Mouse (Mus musculus): ENCODE data around the gene Kcnk7.
A peak's percentile ranks its signal among the peaks of the same experiment; 100 is the strongest.

Gene Kcnk7

GRCm38 (mm10) chr19:5724549-5724941 lies 20.4 kb downstream of the Kcnk7 start:
- peak; percentile 81 to 87 for DNase-seq (ENCODE audit: low spot score in 2 of 2)

DNA sequence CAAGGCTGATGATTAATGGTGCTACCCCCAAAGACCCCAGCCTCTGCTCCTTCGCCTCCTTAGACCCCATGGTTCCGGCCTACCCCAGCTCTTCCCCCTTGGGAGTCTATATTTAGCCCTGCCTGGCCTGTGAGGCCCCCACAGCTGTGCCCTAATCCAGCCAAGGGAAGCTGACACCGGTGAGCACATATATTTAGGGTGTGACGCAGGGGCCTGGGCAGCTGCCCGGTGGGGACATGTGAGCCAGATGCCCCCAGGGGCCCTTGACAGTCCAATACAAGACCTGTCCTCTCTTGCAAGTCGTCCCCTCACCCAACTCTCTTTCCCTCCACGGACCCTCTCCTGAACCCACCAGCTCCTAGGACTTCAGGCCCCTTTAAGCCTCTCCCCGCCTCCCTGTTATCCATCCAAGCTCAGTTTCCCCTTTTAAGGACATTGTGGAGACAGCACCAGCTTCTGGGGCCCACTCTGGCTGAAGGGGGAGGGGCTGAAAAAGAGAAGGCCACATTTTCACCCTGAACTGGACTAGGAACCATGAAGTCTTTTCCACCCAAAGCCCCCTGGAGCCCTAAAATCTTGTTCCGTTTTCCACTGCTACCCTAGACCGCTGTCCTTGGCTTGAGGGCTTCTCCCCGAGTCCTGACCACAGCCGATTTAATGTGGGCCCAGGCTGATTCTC lies 21.0 kb downstream of the Kcnk7 start:
- peak in 1 of 2 experiments; percentile 40 for DNase-seq (ENCODE audit: low spot score in 2 of 2)

DNA sequence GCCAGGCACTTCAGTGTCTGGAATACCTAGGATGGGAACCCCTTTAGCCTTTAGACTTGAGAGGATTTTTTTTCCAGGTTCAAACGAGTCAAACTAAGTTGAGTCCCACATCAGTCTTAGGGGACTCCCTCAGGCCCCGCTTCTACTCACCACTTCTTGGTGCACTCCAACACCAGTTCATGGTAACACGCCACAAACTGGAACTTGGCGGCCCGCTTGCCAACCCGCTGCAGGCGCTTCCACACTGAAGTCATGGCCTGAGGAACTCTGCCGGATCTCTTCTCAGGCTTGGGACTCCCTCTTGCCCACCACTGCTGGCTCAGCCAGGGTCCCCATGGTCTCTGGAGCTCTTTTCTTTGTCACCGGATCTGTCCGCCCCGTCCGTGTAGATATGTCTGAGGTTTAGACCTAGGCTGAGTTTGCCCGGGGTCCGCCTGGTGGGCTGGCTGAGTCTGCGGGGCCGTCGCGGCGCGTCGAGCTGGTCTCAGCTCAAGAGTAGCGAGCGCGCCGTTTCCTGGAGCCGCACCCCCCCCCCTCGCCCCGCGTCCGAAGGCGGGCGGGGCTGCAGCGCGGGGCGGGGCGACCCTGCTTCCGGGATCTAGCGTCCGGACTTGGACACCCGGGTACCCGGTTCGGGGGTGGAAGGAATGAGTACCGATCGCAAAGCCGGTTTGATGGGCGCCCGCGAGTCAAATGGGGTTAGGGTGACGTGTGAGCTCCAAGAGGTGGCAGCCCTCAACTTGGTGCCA lies 21.8 kb downstream of the Kcnk7 start, which contains the start of gene Ehbp1l1:
Ehbp1l1 (minus strand) TSS at position 551 of the 749 bp plus-strand sequence.
- DNase-seq (ENCODE audit: low spot score in 2 of 2), result peak; percentile 79

DNA sequence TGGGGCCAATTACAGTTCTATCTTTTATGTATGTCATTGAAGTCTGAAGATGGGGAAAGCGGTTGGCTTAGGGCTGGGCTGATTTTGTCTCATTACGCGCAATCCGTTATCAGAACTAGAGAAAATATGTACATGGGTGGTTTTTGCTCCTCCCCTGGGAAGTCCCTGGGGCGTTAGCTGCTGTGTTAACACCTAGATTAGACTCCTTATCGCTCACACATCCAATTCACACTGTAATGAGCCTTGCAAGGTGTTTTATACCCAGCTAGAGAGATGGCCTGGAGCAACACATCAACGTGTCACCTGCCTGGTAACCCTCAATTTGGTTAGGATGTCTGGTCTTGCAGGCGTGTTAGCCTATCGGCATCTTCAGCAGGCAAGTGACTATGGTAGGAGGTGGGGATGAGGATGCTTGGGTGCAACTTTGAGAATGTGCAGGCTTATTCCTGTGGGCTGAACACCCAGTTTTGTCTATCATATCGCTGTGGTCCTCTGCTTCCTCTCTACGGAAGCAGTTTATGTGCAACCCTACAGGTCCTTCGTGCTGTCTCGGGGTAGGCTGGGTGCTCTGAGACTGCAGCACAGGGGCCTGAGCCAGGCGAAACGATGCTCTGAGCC lies 22.9 kb downstream of the Kcnk7 start:
- peak; percentile 62 to 79 for DNase-seq (ENCODE audit: low spot score in 2 of 2)

DNA sequence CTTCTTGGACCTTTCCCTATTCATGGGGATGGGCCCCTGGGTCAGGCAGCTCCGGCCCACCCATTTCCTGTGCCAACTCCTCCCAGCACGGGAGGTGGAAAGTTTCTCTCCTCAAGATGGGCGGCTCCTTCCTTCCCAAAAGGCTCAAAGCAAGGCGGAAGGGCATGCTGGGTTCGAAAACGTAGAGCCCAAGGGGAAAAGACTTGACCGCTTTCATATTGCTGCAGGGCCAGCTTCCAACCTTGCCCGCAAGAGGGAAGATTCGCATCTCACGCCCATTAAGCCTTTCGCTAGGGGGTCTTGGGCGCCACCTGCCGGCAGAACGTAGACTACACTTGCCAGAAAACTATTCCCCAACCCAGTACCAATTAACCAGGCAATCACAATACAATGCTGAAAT lies 23.5 kb downstream of the Kcnk7 start:
- peak; percentile 81 to 88 for DNase-seq (ENCODE audit: low spot score in 2 of 2)

DNA sequence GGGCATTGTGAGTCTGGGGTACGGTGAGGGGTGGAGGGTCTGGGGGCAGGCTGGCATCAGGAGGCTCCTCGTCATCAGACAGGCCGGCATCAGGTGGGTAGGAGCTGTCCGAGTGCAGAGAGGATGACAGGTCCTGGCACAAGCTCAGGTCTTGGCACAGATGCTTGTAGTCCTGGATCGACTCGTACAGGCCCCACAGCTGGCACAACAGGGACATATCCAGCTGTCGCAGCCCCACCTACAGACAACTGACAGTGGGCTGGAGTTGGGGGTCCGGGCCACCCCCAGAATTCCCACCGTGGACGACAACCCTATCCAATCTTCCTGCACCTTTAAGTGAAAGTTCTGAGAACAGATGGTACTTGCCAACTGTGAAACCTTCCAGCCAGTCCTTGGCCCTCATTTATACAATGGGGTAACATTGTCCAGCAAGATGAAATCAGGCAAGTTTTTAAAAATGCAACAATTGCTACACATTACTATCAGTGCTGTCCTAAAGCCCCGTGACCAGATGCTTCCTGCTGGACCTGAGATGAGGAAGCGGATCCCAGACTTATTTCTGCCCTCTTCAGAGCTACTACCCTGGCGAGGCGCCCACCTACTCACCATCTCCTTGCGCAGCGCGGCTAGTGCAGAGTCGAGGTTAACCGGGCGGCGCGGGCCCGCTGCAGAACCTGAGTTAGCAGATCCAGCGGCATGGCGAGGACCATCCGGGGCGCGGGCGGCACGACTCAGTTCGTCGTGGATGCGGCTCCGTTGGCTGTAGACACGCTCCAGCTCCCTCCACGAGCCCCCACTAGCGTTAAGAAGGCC lies 24.7 kb downstream of the Kcnk7 start:
- peak in 1 of 2 experiments; percentile 20 for DNase-seq (ENCODE audit: low spot score in 2 of 2)

GRCm38 (mm10) chr19:5729444-5729815 lies 25.3 kb downstream of the Kcnk7 start, which contains the start of gene Fam89b:
Gene Fam89b (minus strand): TSS chr19:5729653.
- DNase-seq (ENCODE audit: low spot score in 2 of 2), result peak; percentile 88 to 92

GRCm38 (mm10) chr19:5730314-5731186 lies 26.4 kb downstream of the Kcnk7 start:
- peak in 1 of 2 experiments; percentile 21 for DNase-seq (ENCODE audit: low spot score in 2 of 2)

- DNase-seq (ENCODE audit: low spot score in 2 of 2), result peak; percentile 90 to 93
These were observed 27.3 kb downstream of the Kcnk7 start for GRCm38 (mm10) chr19:5731264-5731978.

DNA sequence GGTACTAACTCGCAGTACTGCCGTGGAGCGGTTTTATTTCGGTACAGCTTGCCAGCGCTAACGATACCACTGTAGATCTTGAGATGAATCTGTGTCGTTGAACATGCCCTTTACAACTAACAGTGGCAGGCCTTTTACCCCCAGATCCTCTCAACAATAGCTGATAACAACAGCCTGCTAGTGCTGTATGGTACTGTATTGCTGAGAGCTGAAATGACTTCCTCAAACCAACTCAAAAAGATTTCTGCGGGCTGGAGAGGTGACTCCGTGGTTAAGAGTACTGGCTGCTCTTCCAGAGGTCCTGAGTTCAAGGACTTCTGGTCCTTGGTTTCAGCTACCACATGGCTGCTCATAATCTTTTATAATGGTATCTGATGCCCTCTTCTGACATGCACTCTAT lies 30.2 kb downstream of the Kcnk7 start:
- DNase-seq (ENCODE audit: low spot score in 2 of 2), result no peak

DNA sequence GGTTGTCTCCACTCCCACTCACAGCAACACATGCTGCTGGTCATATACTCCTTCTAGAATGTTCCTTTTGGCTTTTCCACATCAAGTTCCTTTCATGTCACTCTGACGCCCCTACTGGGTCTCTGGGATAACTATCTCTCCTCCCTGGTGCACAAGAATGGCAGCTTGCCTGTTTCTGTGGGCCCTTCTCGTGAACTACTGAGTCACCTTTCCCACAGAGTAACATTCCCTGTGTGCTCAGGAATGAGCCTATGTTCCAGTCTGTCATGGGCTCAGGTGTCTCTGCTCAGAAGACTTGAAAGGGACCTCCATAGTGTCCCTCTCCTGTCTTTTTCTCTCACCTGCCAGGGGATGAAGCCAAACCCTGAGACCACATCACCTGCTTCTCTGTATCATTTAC lies 35.3 kb downstream of the Kcnk7 start:
- no peak for DNase-seq (ENCODE audit: low spot score in 2 of 2)

DNA sequence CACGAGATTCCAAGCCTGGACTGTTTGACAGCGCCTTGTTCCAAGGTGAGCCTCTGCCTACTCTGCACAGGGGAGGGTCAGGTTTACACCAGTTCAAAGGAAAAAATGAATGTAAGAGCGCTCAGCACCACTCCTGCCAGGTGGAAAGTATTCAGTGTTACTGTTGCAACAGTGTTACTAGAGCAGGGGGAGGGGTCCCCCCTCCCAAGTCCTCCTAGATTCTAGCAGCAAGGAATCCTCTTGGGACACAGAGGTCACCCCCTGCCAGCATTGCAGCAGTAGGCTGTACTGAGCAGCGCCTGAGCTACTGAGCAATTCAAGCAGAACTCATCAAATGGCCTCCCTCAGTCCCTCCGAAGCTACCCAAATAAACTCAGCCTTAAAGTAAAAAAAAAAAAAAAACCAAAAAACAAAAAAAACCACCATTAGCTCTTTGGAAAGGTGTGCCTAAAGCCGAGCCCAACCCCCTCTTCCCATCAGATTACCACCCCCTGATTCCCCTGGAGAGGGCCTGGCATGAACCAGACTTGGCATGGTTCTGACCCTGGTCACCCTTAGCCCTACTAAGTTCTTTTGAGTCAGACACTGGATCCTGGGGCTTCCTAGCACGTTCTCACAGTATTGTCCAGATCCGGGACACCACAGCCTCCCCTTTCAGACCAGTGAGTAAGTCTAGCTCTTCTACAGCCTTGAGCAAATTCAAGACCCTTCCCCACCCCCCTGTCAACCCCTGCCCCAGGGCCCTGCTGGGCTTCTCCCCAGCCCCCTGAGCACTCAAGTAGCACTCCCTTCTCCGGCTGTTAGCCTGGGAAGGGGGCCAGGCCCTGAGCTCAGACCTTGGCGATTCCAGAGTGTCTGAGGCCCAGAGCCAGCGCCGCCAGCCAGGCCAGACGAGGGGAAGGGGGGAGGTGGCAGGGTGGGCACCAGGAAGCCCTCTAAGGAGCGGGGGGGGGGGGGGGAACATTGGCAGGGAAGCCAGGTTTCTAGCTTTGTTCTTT lies 36.5 kb downstream of the Kcnk7 start, which contains the start of gene Ltbp3:
Ltbp3 (plus strand) TSS at position 585 of the 998 bp plus-strand sequence.
- DNase-seq (ENCODE audit: low spot score in 2 of 2), result no peak

GRCm38 (mm10) chr19:5741641-5742240 lies 37.6 kb downstream of the Kcnk7 start:
- DNase-seq (ENCODE audit: low spot score in 2 of 2), result no peak

- no peak for DNase-seq (ENCODE audit: low spot score in 2 of 2)
These were observed 38.1 kb downstream of the Kcnk7 start for GRCm38 (mm10) chr19:5742241-5742641.

GRCm38 (mm10) chr19:5743576-5743975 lies 39.4 kb downstream of the Kcnk7 start:
- no peak for DNase-seq (ENCODE audit: low spot score in 2 of 2)

DNA sequence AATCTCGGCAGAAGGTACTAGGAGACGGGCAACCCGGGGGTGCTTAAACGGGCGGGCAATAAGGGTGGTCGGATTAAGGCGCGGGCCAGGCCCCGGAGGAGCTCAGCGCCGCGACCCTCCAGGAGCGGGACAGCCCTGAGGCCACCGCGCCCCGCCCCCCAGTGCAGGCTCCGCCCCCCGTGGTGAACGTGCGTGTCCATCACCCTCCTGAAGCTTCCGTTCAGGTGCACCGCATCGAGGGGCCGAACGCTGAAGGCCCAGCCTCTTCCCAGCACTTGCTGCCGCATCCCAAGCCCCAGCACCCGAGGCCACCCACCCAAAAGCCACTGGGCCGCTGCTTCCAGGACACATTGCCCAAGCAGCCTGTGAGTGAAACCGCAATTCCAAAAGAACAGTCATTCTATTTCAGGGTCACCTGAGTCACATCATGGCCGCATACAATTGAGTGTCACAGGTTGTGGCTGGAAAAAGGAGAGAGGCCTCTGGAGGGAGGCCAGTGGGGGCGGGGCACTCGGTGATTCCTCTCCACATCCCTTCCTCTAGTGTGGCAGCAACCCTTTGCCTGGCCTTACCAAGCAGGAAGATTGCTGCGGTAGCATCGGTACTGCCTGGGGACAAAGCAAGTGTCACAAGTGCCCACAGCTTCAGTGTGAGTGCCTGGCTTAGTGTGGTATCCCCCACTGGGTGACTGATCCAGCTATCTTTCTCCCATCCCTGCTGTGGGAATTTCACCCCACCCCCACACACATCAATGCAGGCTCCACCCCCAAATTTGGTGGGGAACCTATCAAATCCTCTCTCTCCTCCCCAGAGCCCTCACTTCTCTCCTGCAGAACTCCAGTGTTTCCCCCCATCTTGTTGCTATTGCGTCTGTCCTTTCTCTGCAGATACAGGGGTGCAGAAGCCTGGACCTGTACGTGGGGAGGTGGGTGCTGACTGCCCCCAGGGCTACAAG lies 41.9 kb downstream of the Kcnk7 start:
- no peak for DNase-seq (ENCODE audit: low spot score in 2 of 2)

GRCm38 (mm10) chr19:5746907-5747363 lies 42.8 kb downstream of the Kcnk7 start:
- DNase-seq (ENCODE audit: low spot score in 2 of 2), result no peak

All from spleen, postnatal 36 days (tissue).